Mouse (Mus musculus): ENCODE data around the gene Snap23. TPM values are rescaled to one million over a fixed set of nuclear protein-coding genes. Genes with fewer than 3 reads are reported as not detected.

Gene Snap23
- 0.42 and 0.89 TPM in 2 replicates for polyA plus RNA-seq (2012)

DNA sequence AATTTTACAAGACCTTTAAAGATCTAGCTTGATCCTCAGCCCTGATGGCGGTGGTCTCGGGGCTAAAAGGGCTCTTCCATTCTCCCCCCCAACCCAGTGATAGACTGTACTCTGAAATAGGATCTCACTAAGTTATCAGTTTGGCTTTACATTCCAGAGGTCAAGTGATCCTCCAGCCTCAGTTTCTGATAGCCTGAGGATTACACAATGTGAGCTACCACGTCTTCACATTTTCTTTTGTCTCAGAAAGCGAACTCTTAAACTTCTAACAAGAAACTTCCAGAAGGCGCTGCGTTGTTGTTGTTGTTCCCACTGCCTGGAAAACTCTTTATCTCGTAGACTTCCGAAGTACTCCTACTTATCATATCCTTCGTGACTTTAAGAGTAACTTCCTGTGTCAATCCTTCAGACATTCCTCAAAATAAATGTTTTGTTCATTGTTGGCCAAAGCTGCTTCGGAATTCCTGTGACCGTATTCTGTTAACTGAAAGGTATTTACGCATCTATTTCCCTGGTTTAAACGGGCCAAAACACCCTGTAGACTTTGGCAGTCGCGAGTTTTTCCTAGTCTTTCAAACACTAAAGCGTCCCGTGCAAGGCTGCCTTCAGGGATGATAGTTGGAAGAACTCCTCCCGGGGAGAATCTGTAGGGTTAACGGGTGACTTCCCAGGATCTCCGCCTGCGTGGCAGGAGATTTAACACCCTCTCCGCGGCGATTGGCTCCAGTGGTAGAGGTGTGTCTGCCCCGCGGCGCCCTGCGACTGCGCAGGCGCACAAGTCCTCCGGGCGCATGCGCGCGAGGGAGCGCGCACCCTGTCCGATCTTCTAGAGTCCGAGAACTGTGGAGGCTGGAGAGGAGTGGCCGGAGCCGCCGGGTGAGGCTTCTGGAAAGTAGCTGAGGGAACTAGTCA, at the start of gene Snap23:
TSS of gene Snap23 (plus strand) at position 786 of the 912 bp plus-strand sequence.
- no peak for TF ChIP-seq TAL1 (IDR thresholded peaks at IDR 0.05; ENCODE audit: low read length)
- Histone ChIP-seq H3K4me1 (ENCODE audit: control insufficient read depth) (peaks cover 58% of the 10 kb centered on the region), H3K27me3 (ENCODE audit: control insufficient read depth) (no peaks in the 10 kb centered on the region), H3K36me3 (ENCODE audit: control insufficient read depth) (peaks cover 9% of the 10 kb centered on the region), H3K9me3 (ENCODE audit: control insufficient read depth, low read length) (no peaks in the 10 kb centered on the region), H3K4me3 (replicated peaks) (peak within 1 kb of the TSS; percentile 69)

DNA sequence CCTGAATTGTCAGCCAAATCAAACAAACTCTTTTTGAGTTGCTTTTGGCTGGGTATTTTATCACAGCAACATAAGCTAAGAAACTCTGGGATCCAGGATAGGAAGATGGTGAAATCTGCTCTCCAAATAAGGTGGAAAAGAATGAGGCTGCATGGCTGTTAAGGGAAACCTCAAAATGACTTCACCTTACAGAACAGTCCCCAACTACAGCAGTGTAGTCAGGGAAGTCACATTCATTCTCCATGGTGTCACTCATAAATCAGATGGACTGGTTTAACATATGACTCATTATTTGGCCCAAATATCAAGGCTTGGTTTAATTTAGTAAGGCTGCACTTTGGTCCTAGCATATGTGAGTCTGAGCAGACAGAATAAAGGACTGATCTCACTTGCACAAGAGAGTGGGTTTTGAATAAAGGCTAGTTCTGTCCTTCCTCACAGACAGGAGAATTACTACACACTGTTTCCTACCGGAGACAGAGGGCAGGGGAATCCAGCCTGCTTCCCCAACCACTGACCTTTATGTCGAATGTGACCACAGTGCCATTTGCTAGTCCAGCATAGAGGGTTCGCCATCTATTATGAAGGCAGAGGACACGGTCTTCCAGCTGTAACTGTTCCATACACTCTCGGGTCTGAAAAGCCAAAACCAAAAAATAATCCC, 48.8 kb upstream of the Snap23 start:
- no peak for TF ChIP-seq GATA1 (IDR thresholded peaks at IDR 0.05; ENCODE audit: low read length)
- no peak for TF ChIP-seq TAL1 (IDR thresholded peaks at IDR 0.05; ENCODE audit: low read length)
- H3K9me3 ChIP-seq (ENCODE audit: control insufficient read depth, low read length): no peaks in the 10 kb centered on the region
- H3K4me1 ChIP-seq (ENCODE audit: control insufficient read depth): no peaks in the 10 kb centered on the region
- no peaks in the 10 kb centered on the region for H3K27me3 ChIP-seq (ENCODE audit: control insufficient read depth)
- no peak overlapping the region for H3K4me3 ChIP-seq (replicated peaks)
- peaks cover 69% of the 10 kb centered on the region for H3K36me3 ChIP-seq (ENCODE audit: control insufficient read depth)

GRCm38 (mm10) chr2:120526771-120527170, 40.7 kb upstream of the Snap23 start:
- TF ChIP-seq GATA1 (IDR thresholded peaks at IDR 0.05; ENCODE audit: low read length) (no peak), TAL1 (IDR thresholded peaks at IDR 0.05; ENCODE audit: low read length) (no peak)
- H3K36me3 ChIP-seq (ENCODE audit: control insufficient read depth): peaks cover 76% of the 10 kb centered on the region

DNA sequence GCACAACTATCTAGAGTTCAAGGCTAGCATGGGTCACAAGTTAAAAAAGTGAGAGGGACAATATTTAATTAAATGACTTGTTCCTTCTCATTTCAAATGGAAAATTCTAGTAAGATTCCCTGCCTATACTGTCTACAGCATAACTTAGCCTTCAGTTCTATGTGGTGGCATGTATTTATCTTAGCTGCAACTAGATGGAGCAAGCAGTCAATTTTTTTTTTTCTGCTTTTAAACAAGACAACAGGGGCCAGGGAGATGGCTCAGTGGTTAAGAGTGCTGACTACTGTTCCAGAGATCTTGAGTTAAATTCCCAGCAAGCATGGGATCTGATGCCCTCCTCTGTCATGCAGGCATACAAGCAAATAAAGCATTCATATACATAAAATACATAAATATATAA, 37.9 kb upstream of the Snap23 start:
- Histone ChIP-seq H3K9me3 (ENCODE audit: control insufficient read depth, low read length) (no peaks in the 10 kb centered on the region), H3K4me1 (ENCODE audit: control insufficient read depth) (no peaks in the 10 kb centered on the region; the same call in 1 of the 2 replicates), H3K4me3 (replicated peaks) (no peak overlapping the region), H3K36me3 (ENCODE audit: control insufficient read depth) (peaks cover 82% of the 10 kb centered on the region), H3K27me3 (ENCODE audit: control insufficient read depth) (no peaks in the 10 kb centered on the region)
- no peak for TF ChIP-seq TAL1 (IDR thresholded peaks at IDR 0.05; ENCODE audit: low read length)
- no peak for TF ChIP-seq GATA1 (IDR thresholded peaks at IDR 0.05; ENCODE audit: low read length)

More at GRCm38 (mm10) chr2:120526771-120527170, 40.7 kb upstream of the Snap23 start:
- Histone ChIP-seq H3K4me1 (ENCODE audit: control insufficient read depth) (no peaks in the 10 kb centered on the region; the same call in 1 of the 2 replicates), H3K9me3 (ENCODE audit: control insufficient read depth, low read length) (no peaks in the 10 kb centered on the region), H3K4me3 (replicated peaks) (no peak overlapping the region), H3K27me3 (ENCODE audit: control insufficient read depth) (no peaks in the 10 kb centered on the region)

DNA sequence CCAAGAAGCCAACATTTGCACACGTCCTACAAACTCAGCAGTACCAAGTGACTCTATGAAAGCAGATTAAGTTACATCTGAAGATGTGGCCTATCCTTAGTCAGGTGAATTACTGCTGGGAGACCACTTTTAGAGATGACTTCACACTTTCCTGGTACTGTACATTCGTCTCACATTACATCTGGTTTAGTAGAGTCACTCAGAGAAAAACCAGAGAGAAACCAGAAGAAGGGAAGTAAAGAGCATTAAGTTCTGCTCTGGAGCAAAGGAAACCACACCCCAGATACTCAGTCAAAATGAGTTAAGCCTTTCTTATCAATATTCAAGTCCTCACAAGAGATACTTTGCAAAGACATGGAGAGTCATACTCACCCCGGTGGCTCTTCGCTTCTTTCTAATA, 36.2 kb upstream of the Snap23 start:
- peaks cover 80% of the 10 kb centered on the region for H3K36me3 ChIP-seq (ENCODE audit: control insufficient read depth)
- no peaks in the 10 kb centered on the region for H3K27me3 ChIP-seq (ENCODE audit: control insufficient read depth)
- no peaks in the 10 kb centered on the region; the same call in 1 of the 2 replicates for H3K4me1 ChIP-seq (ENCODE audit: control insufficient read depth)
- H3K4me3 ChIP-seq (replicated peaks): no peak overlapping the region
- no peak for TF ChIP-seq GATA1 (IDR thresholded peaks at IDR 0.05; ENCODE audit: low read length)
- no peak for TF ChIP-seq TAL1 (IDR thresholded peaks at IDR 0.05; ENCODE audit: low read length)
- no peaks in the 10 kb centered on the region for H3K9me3 ChIP-seq (ENCODE audit: control insufficient read depth, low read length)

DNA sequence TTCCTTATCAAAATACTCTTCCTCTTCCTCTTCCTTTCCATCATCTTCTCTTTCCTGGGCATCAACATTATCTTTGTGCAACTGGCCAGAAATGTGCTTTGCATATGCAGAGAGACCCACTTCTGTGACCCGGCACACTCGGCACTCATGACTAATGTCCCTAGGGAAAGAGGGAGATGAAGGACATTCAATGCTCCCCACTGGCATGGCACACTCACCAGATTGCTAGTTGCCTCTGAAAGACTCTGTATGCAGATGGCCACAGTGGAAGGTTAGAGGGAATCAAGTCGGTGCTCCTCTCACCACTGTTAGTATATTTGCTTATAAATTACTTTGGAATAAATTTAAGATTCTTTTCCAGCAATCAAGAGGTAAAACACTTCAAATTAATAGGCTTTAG, 28.1 kb upstream of the Snap23 start:
- Histone ChIP-seq H3K27me3 (ENCODE audit: control insufficient read depth) (no peaks in the 10 kb centered on the region), H3K36me3 (ENCODE audit: control insufficient read depth) (peaks cover 19% of the 10 kb centered on the region), H3K4me3 (replicated peaks) (no peak overlapping the region), H3K4me1 (ENCODE audit: control insufficient read depth) (no peaks in the 10 kb centered on the region), H3K9me3 (ENCODE audit: control insufficient read depth, low read length) (no peaks in the 10 kb centered on the region)
- TF ChIP-seq GATA1 (IDR thresholded peaks at IDR 0.05; ENCODE audit: low read length) (no peak), TAL1 (IDR thresholded peaks at IDR 0.05; ENCODE audit: low read length) (no peak)

- Histone ChIP-seq H3K27me3 (ENCODE audit: control insufficient read depth) (no peaks in the 10 kb centered on the region), H3K9me3 (ENCODE audit: control insufficient read depth, low read length) (no peaks in the 10 kb centered on the region), H3K4me3 (replicated peaks) (no peak overlapping the region), H3K4me1 (ENCODE audit: control insufficient read depth) (no peaks in the 10 kb centered on the region), H3K36me3 (ENCODE audit: control insufficient read depth) (peaks cover 14% of the 10 kb centered on the region)
- TF ChIP-seq GATA1 (IDR thresholded peaks at IDR 0.05; ENCODE audit: low read length) (no peak), TAL1 (IDR thresholded peaks at IDR 0.05; ENCODE audit: low read length) (no peak)
Observed at GRCm38 (mm10) chr2:120539778-120540208, 27.7 kb upstream of the Snap23 start.

DNA sequence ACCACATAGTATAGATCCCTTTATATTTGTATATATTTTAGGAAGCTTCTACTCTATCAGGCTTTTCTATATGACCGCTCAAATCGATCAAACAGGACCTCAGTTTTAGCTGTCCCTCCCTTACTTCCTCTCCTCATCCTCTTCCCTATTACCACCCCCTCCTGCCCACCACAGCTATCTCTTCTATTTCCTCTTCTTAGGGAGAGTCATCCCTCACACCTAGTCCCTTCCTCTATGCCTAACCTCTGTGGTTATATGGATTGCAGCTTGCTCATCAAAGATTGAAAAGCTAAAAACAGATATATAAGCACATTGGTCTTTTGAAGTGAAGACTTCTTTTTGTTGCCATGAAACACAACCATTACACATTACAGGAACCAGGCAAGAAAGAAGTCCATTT, 22.7 kb upstream of the Snap23 start:
- Histone ChIP-seq H3K27me3 (ENCODE audit: control insufficient read depth) (no peaks in the 10 kb centered on the region), H3K36me3 (ENCODE audit: control insufficient read depth) (peaks cover 16% of the 10 kb centered on the region), H3K4me1 (ENCODE audit: control insufficient read depth) (no peaks in the 10 kb centered on the region), H3K4me3 (replicated peaks) (no peak overlapping the region), H3K9me3 (ENCODE audit: control insufficient read depth, low read length) (no peaks in the 10 kb centered on the region)
- TF ChIP-seq TAL1 (IDR thresholded peaks at IDR 0.05; ENCODE audit: low read length) (no peak), GATA1 (IDR thresholded peaks at IDR 0.05; ENCODE audit: low read length) (no peak)

DNA sequence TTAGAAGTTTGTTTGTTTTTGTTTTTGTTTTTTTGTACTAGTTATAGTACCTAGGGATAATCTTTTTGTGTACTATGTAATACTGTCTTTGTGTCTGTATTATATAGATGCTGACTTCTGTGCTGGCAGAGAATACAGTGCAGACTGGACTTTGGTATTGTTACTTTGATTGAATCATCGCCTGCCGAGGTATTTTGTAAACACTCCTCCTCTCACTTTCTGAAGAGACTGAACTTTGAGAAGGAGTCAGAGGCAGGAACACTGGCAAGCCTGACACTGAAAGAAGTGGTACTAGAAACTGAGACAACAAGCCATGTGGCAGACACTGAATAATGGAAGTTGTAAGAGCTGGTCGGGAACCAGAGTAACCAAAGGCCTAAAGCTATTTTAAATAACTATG, 10.6 kb upstream of the Snap23 start:
- peaks cover 23% of the 10 kb centered on the region for H3K4me1 ChIP-seq (ENCODE audit: control insufficient read depth)
- H3K9me3 ChIP-seq (ENCODE audit: control insufficient read depth, low read length): peaks cover 2% of the 10 kb centered on the region; the same call in 1 of the 2 replicates
- no peak overlapping the region for H3K4me3 ChIP-seq (replicated peaks)
- H3K36me3 ChIP-seq (ENCODE audit: control insufficient read depth): peaks cover 27% of the 10 kb centered on the region
- H3K27me3 ChIP-seq (ENCODE audit: control insufficient read depth): no peaks in the 10 kb centered on the region
- no peak for TF ChIP-seq GATA1 (IDR thresholded peaks at IDR 0.05; ENCODE audit: low read length)
- TF ChIP-seq TAL1 (IDR thresholded peaks at IDR 0.05; ENCODE audit: low read length): no peak

Data from erythroblast, embryonic 14.5 days (primary cell).